Mouse (Mus musculus): ENCODE measurements around the gene Mmgt1.

Gene Mmgt1

GRCm38 (mm10) chrX:56597887-56598640 lies at the start of gene Mmgt1:
Mmgt1 (minus strand) TSS chrX:56598069.
- DNase-seq, result peak; percentile 80 to 92

- DNase-seq, result no peak
Observed at GRCm38 (mm10) chrX:56640066-56640465, 42.2 kb upstream of the Mmgt1 start.

- DNase-seq, result no peak
Observed at GRCm38 (mm10) chrX:56636185-56636584, 38.3 kb upstream of the Mmgt1 start.

GRCm38 (mm10) chrX:56615236-56615635 lies 17.4 kb upstream of the Mmgt1 start:
- DNase-seq, result no peak

GRCm38 (mm10) chrX:56610318-56610694 lies 12.4 kb upstream of the Mmgt1 start:
- peak; percentile 18 to 27 for DNase-seq

- DNase-seq, result peak; percentile 77 to 87
Observed at GRCm38 (mm10) chrX:56609623-56610317, 11.9 kb upstream of the Mmgt1 start, which contains the start of gene Slc9a6. Slc9a6 (plus strand) TSS chrX:56609757.

GRCm38 (mm10) chrX:56609285-56609622 lies 11.4 kb upstream of the Mmgt1 start:
- no peak for DNase-seq

GRCm38 (mm10) chrX:56607032-56607710 lies 9.3 kb upstream of the Mmgt1 start:
- no peak for DNase-seq

- no peak for DNase-seq
Observed at GRCm38 (mm10) chrX:56606536-56606935, 8.7 kb upstream of the Mmgt1 start.

GRCm38 (mm10) chrX:56597219-56597886 lies 516 bp downstream of the Mmgt1 start:
- DNase-seq, result no peak

- no peak for DNase-seq
Observed at GRCm38 (mm10) chrX:56578200-56578599, 19.7 kb downstream of the Mmgt1 start.

GRCm38 (mm10) chrX:56572465-56572864 lies 25.4 kb downstream of the Mmgt1 start:
- DNase-seq, result peak; percentile 6 to 9

- DNase-seq, result no peak
Observed at GRCm38 (mm10) chrX:56553584-56553983, 44.3 kb downstream of the Mmgt1 start.

GRCm38 (mm10) chrX:56549506-56549905 lies 48.4 kb downstream of the Mmgt1 start, which contains the start of gene Gm648:
Gm648 (minus strand) TSS chrX:56549606.
- DNase-seq, result no peak

GRCm38 (mm10) chrX:56537162-56537561 lies 60.7 kb downstream of the Mmgt1 start:
- DNase-seq, result peak in 1 of 2 experiments; percentile 1

Measured in thymus, postnatal 36 days (tissue).